Mouse (Mus musculus) kidney, postnatal 0 days (tissue): ENCODE results near the gene Nup188. TPM values are rescaled to one million over a fixed set of nuclear protein-coding genes. Genes with fewer than 3 reads are reported as not detected.
A peak's percentile ranks its signal among the peaks of the same experiment; 100 is the strongest.

Experiments used
- ATAC-seq: fragments of 200-750 bp; cut with Nextera tagmentation; replicated peaks from 2 replicates; pipeline ENCODE4 v1.8.0; 2017; ENCODE audit warnings: low read depth, moderate number of reproducible peaks, moderate TSS enrichment, moderate library complexity; ENCODE audit not compliant: low FRiP score
- DNase-seq: peaks from one replicate; pipeline ENCODE4 v3.0.0-alpha.2; 2016; ENCODE audit warnings: low spot score
- H3K27ac ChIP-seq: fragments of 300-500 bp; sonication (generic); 2 replicates; pipeline ENCODE4 v1.5.1; 2014; ENCODE audit warnings: mild to moderate bottlenecking
- H3K27me3 ChIP-seq: fragments of 300-500 bp; sonication (generic); 2 replicates; pipeline ENCODE4 v1.6.1; 2014; ENCODE audit warnings: low read length, mixed read lengths; ENCODE audit not compliant: insufficient read depth
- H3K36me3 ChIP-seq: fragments of 300-500 bp; sonication (generic); 2 replicates; pipeline ENCODE4 v1.6.1; 2014; ENCODE audit warnings: low read length, mixed read lengths; ENCODE audit not compliant: insufficient read depth
- H3K4me1 ChIP-seq: fragments of 300-500 bp; sonication (generic); replicated peaks from 2 replicates; pipeline ENCODE4 v1.6.1; 2014; ENCODE audit warnings: antibody characterized with exemption, low read length, mixed read lengths; ENCODE audit not compliant: insufficient read depth
- H3K4me2 ChIP-seq: fragments of 300-500 bp; sonication (generic); 2 replicates; pipeline ENCODE4 v1.6.1; 2014; ENCODE audit warnings: mild to moderate bottlenecking, low read length, moderate library complexity, mixed read lengths
- H3K4me3 ChIP-seq: fragments of 300-500 bp; sonication (generic); replicated peaks from 2 replicates; pipeline ENCODE4 v1.5.1; 2014; ENCODE audit warnings: low read depth, low read length
- H3K9ac ChIP-seq: fragments of 300-500 bp; sonication (generic); 2 replicates; pipeline ENCODE4 v1.6.1; 2014; ENCODE audit warnings: low read depth, low read length
- H3K9me3 ChIP-seq: fragments of 300-500 bp; sonication (generic); replicated peaks from 2 replicates; pipeline ENCODE4 v1.6.1; 2016; ENCODE audit warnings: low read length, inconsistent platforms, mixed read lengths
- CTCF ChIP-seq: IDR thresholded peaks from 2 replicates; pipeline ENCODE4 v1.5.1; 2016; ENCODE audit warnings: antibody characterized with exemption, low read depth, mild to moderate bottlenecking, moderate library complexity
- WGBS: fragments of 180-500 bp; shearing (Covaris S2); extraction: QIAGEN DNeasy Blood & Tissue Kit; methylation state at CpG from one replicate; pipeline ENCODE4 v1.1.7; 2014; 5-methylcytosine and 5-hydroxymethylcytosine counted together
- polyA plus RNA-seq: library from polyadenylated mRNA; unstranded; fragments of >200 nt; fragmentation: Nextera tagmentation; extraction: Ambion mirVana; gene quantifications from 2 replicates; pipeline ENCODE4 v1.2.1, GENCODE M21; 2015

The Nup188 gene
- polyA plus RNA-seq, 1 experiment from 2014 or later = 17.5 TPM

DNA sequence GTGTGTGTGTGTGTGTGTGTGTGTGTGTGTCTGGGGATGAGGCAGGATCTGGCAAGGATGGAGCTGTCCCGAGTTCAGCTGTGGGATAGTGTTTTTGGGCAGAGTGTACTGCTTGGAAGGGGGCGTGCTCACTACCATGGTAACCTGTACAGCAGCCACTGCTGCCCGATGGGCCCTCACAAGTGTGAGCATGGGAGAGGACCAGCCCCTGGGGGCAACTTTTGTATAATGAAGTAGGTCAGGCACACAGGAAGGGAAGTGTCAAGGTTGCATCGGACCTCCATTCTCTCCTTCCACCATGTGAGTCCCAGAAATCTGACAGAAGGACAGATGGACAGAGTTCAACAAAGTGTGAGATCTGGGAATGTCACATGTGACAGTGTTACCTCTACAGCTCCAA lies 38.5 kb upstream of the Nup188 start:
- no peaks in the 10 kb centered on the region for H3K9me3 ChIP-seq
- H3K4me3 ChIP-seq = no peak overlapping the region
- no peak overlapping the region for H3K4me2 ChIP-seq
- H3K9ac ChIP-seq = no peak overlapping the region
- H3K27me3 ChIP-seq = no peaks in the 10 kb centered on the region
- TF ChIP-seq CTCF = no peak
- H3K36me3 ChIP-seq = 0 out of 2 replicates have a peak, but pooled peaks cover 5% of the 10 kb centered on the region
- 61% methylated on average over 4 of the region's 4 CpGs for WGBS
- H3K4me1 ChIP-seq = no peaks in the 10 kb centered on the region; the same call in 1 of the 2 replicates
- ATAC-seq = no peak
- no peak overlapping the region for H3K27ac ChIP-seq
- no peak for DNase-seq

DNA sequence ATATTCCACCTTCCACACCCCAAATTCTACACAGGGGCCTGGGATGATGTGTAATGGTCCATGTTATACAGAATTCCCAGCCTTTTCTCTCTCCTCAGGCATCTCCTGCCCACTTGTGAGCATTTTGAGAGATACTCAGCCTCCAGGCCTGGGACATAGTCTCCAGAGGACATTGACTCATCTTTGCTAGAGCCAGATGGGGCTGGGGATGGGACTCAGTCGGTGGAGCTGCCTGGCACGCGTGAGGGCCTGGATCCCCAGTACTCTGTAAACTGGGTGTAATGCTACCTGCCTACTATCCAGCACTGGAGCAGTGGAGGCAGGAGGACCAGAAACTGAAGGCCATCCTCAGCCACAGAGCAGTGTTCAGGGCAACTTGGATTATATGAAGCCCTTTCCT lies 37.0 kb upstream of the Nup188 start:
- no peak for TF ChIP-seq CTCF
- Histone ChIP-seq H3K9me3 (no peaks in the 10 kb centered on the region), H3K4me3 (no peak overlapping the region), H3K27me3 (no peaks in the 10 kb centered on the region), H3K9ac (no peak overlapping the region), H3K27ac (no peak overlapping the region), H3K4me1 (no peaks in the 10 kb centered on the region; the same call in 1 of the 2 replicates), H3K36me3 (0 out of 2 replicates have a peak, but pooled peaks cover 5% of the 10 kb centered on the region), H3K4me2 (no peak overlapping the region)
- DNase-seq = no peak
- no peak for ATAC-seq
- 96% methylated on average over 3 of the region's 3 CpGs for WGBS

- no peak for DNase-seq
- Histone ChIP-seq H3K4me3 (no peak overlapping the region), H3K36me3 (peaks cover 13% of the 10 kb centered on the region; the same call in 1 of the 2 replicates), H3K27ac (no peak overlapping the region), H3K4me1 (no peaks in the 10 kb centered on the region; the same call in 1 of the 2 replicates), H3K27me3 (no peaks in the 10 kb centered on the region), H3K9me3 (no peaks in the 10 kb centered on the region), H3K9ac (no peak overlapping the region), H3K4me2 (no peak overlapping the region)
- 90% methylated on average over 10 of the region's 10 CpGs for WGBS
- no peak for ATAC-seq
- no peak for TF ChIP-seq CTCF
Observed at GRCm38 (mm10) chr2:30250166-30251128, 35.8 kb upstream of the Nup188 start.

DNA sequence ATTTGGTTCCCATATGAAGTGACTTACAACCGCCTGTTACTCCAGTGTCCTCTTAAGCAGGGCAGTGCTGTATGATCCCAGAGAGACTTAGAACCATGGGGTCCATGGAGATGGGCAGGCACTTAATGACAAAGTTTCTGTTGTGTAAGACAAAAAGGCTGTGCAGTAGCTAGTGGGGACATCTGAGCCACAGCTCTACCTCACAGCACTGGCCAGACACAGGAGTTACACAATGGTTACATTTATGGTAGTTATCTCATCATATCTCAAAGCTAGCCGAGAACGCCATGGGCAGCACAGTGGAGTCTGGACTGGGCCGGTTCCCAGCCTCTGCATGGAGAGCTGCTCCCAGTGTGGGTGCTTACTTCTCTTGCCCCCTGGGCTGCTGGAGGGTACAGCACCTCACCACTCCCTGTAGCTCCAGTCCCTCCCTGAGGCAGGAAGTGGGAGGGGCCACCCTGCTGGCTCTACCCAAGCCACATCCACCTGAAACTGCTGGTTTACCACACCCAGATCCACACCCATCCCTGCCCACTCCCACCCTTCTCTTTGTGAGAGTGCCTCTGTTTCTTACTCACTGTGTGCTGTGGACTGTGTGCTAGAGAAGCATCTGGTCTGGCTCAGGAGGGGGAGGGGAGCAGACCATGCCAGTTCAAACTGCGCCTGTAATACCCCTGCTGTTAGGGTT lies 34.6 kb upstream of the Nup188 start:
- peak; percentile 9 for DNase-seq
- Histone ChIP-seq H3K4me3 (no peak overlapping the region), H3K27ac (peak overlapping the region; percentile 47), H3K36me3 (peaks cover 24% of the 10 kb centered on the region; the same call in 1 of the 2 replicates), H3K27me3 (no peaks in the 10 kb centered on the region), H3K4me1 (no peaks in the 10 kb centered on the region; the same call in 1 of the 2 replicates), H3K9me3 (no peaks in the 10 kb centered on the region), H3K4me2 (no peak overlapping the region), H3K9ac (no peak overlapping the region)
- peak; percentile 84 for ATAC-seq
- 60% methylated on average over 5 of the region's 5 CpGs for WGBS
- TF ChIP-seq CTCF = no peak

DNA sequence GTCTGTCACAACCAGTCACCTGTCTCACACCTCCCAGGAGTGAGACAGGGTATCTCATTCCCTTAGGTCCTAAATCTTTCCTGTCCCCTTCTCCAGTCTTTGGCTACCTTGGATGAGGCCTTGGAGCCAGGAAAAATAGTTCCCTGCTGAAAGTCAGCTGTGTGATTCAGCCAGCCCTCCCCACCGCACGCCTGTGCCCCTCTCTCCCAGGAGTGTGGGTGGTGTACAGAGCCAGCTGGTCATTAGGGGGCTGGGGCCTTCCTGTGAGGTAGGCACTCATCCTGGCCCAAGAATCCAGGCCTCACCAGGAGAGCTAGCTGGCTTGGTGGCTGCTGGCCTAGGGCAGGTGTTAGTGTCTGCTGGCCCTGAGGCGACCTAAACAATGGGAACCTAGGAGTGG lies 33.7 kb upstream of the Nup188 start:
- ATAC-seq (no peak), DNase-seq (no peak)
- peaks cover 34% of the 10 kb centered on the region for H3K36me3 ChIP-seq
- H3K9me3 ChIP-seq = no peaks in the 10 kb centered on the region
- no peak for TF ChIP-seq CTCF
- no peak overlapping the region for H3K4me3 ChIP-seq
- H3K27ac ChIP-seq = peak overlapping the region; percentile 47
- H3K4me2 ChIP-seq = no peak overlapping the region
- H3K27me3 ChIP-seq = no peaks in the 10 kb centered on the region
- H3K9ac ChIP-seq = no peak overlapping the region
- H3K4me1 ChIP-seq = no peaks in the 10 kb centered on the region; the same call in 1 of the 2 replicates
- WGBS = 58% methylated on average over 3 of the region's 3 CpGs

- no peaks in the 10 kb centered on the region; the same call in 1 of the 2 replicates for H3K4me1 ChIP-seq
- no peak overlapping the region for H3K9ac ChIP-seq
- WGBS = 74% methylated on average over 5 of the region's 5 CpGs
- no peak for TF ChIP-seq CTCF
- H3K27me3 ChIP-seq = no peaks in the 10 kb centered on the region
- H3K36me3 ChIP-seq = peaks cover 32% of the 10 kb centered on the region
- H3K4me3 ChIP-seq = no peak overlapping the region
- no peak overlapping the region for H3K27ac ChIP-seq
- H3K4me2 ChIP-seq = no peak overlapping the region
- ATAC-seq = no peak
- DNase-seq = no peak
- H3K9me3 ChIP-seq = no peaks in the 10 kb centered on the region
Observed at GRCm38 (mm10) chr2:30253809-30254208, 32.4 kb upstream of the Nup188 start.
